Mouse (Mus musculus) 3T3-L1 (cell line): ENCODE measurements around the gene Kit.

Experiments used
- DNase-seq: peaks from one replicate; pipeline ENCODE4 v3.0.0-alpha.2; 2015; ENCODE audit warnings: low read depth, low spot score

Gene Kit

DNA sequence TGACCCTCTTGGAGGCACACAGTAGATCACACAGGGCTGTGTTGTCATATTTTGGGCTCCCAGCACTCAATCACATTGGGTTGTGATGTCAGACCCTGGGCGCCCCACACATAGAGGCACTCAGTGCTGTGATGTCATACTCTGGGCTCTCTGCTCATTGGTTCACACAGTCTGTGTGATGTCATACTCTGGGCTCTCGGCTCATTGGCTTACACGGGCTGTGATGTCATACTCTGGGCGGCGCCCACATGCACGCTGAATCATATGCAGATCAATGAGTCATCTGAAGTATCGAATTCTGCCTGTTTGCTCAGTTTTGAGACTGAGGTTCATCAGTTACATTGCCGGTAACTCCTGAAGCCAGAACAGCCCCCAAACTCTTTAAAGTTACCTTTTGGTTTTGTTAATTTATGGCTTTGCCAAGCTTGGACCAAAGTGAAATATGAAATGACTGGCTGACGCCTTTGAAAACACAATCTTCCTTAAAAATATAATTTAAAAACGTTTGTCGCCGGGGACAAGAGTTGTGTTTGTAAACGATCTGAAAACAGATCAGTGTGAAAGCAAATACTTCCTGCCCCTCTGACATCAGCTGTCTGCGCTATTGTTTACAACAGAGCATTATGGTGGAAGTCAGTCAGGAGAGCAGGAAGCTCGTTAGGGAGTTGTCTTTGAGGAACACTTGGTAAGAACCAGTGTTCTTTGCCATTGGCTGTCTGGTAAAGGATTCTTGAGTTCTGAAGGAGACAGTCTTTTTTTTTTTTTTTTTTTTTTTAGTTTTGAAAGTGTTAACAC, 15.0 kb downstream of the Kit start:
- peak; percentile 8 for DNase-seq

- no peak for DNase-seq
Observed at GRCm38 (mm10) chr5:75590961-75591360, 16.2 kb downstream of the Kit start.

DNA sequence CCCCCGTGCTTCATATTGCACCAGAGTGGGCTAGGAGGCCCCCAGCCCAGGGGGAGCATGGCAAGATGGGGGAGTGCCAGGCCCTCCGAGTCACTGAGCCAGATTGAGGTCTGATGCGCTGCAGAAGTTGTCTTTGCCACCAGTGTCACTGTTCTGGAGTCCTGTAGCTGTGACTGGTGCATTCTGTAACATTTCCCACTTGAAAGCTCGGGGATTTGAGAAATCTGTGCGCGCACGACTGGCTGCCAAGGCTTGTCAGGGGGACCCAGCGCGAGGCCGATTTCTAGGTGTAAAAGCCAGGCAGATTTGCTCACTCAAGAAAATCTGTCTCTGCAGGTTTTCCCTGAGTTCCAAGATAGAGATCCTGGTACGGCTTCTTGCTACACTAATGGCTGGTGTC, 16.9 kb downstream of the Kit start:
- no peak for DNase-seq

DNA sequence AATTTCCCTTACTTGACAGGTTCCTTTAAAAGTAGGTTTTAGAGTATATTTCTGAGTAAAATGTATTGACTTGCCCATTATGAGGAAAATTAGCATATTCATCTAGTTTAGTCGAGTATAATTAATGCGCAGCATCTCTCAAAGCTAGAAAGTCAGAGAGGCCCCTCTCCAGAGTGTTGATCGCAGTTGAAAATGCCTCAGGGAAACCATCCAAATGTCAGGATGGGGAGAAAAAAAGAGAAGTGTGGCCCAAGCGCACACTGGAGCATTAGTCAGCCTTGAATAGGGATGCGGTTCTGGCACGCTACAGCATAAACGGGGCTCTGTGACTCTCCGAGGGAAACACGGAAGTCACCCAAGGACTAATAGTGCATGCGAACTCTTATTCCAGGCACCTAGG, 20.6 kb downstream of the Kit start:
- DNase-seq, result no peak

- no peak for DNase-seq
Observed at GRCm38 (mm10) chr5:75596211-75596610, 21.5 kb downstream of the Kit start.

DNA sequence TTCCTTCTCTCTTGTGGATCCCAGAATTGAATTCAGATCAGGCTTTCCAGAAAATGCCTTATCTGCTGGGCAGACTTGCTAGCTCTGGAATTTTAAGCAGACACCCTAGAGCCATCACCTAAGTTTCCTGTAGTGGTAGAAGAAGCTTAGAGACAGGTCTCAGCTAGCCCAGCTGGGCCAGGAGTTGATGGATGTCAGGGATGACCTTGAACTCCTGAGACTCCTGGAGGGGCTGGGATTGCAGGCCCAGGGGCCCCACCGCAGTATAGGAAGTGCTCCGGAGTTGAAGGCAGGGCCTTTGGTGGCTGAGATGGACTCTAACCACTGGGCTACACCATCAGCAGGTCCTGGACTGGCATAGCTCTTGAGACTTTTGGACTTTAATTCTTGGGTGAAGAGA, 22.6 kb downstream of the Kit start:
- no peak for DNase-seq

DNA sequence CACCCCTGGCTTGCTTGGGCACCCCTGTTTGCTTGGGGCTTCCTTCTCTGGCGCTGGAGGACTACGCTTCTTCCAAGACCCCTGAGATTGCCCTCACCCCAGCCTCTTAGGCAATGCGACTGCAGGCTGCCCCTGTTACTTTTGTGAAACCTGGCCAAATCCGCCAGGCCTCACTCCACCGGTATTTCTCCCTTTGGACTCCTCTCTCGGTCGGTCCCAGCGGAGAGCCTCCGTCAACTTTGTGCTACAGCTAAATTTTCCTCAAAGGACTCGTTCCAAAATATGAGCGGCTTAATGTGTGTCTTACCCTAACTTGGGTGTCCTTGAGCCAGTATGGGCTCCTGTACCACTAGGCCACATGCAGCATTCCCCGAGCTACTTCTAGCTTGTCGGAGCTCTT, 23.8 kb downstream of the Kit start:
- no peak for DNase-seq

DNA sequence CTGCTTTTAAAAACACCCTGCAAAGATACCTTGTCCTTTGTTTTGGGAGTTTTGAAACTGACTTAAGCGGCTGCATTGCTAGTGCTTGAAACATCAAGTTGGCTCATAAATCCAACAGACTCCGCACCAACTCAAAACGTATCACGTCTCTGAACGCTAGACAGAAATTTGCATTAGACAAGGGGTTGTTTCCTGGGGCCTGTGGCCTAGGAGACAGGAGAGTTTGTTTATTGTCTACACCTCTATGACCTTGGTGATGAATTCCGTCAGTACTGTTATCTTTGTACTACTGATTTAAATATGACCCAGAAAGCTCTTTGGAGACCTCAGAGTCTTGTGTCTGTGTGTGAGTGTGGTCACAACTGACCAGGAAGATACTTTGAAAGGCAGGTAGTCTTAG, 25.3 kb downstream of the Kit start:
- DNase-seq, result no peak

DNA sequence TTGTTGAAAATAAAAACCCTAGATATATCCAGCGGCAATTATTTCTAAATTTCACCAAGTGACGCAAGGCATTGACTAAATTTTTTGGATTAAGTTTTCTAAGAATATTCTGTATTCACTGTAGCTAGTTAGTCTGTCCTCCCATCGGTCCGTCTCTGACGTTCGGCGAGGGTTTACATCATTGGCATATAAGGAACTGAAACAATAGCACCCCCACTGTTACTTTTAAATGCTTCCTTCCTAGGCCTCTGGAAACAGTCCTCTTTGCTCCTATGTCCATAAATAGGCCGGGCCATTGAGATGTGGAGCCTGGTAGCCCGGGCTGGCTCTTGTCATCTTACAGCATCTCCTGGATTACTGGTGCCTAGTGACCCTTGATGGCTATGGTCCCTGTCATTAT, 29.5 kb downstream of the Kit start:
- no peak for DNase-seq

GRCm38 (mm10) chr5:75606898-75607297, 32.2 kb downstream of the Kit start:
- no peak for DNase-seq

DNA sequence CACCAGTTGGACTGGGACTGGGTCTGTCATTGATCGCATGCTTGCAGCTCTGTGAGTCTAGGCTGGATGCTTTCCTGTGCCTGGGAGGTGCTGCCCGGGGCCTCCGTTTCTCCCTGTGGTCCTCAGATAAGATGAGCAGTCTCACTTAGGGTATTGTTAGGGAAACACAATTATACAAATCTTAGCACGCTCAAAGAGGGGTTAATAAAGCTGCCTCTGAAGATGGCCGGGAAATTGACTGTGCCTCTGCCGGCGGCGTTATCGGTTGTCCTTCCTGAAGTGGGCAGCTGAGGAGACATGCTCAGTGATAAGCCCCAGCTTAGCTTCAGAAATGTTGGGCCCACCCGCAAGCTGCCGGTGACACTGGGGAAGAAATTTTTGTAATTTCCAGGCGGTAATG, 33.3 kb downstream of the Kit start:
- DNase-seq, result no peak

- DNase-seq, result no peak
Observed at GRCm38 (mm10) chr5:75612380-75612779, 37.7 kb downstream of the Kit start.

DNA sequence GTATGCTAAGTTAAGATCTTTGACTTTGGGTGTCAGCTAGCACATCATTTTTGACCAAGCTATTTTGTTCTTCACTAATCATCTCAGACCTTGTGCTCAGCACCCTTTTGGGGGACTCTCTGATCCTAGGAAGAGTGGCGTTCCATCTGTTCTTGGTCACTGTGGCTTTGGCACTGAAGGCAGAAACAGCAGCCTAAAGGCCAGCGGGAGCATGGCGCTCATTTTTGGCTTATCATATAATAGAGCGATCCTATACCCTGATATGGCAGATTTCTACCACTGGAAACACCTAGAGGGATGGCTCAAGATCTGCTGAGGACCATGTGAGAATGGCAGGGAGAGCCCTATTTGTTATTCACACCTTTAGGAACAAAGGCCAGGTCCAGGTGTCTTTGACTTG, 38.2 kb downstream of the Kit start:
- no peak for DNase-seq

DNA sequence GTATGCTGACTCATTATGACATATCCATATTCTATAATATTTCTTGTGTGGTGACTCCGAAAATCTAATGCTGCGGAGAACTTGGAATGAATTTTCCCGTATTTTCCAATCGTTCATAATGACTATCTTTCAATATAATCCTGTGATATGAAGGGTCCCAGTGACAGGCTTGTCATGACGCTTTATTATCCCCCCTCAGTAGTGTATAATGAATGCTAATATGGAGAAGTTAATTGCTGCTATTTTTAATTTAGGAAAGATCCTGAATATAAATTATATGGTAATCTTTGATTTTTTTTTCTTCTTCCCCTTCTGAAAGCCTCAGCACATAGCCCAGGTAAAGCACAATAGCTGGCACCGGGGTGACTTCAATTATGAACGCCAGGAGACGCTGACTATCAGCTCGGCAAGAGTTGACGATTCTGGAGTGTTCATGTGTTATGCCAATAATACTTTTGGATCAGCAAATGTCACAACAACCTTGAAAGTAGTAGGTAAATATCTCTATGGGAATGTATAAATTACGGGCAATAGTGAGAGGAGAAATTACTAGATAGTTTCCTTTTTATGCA, 40.4 kb downstream of the Kit start:
- no peak for DNase-seq

DNA sequence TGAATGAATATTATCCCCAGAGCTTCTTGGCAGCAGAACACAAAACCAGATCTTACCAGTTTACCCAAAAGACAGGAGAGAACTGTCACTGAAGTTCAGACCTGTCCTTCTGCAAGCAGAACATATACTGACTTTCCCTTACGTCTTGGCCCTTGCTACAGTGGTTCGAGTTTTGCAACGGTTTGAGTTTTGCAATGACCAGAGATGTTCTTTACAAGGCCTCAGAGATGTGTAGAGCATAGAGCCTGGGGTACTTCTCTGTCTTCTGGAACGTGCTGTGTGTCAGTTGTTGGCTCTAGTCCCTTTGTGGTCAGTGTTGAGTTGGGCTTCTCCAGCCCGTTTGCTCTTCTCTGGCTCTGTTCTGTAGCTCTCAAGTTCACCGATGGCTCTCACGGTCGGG, 40.9 kb downstream of the Kit start:
- DNase-seq, result no peak

- DNase-seq, result no peak
Observed at GRCm38 (mm10) chr5:75622401-75622800, 47.7 kb downstream of the Kit start.

GRCm38 (mm10) chr5:75623007-75623406, 48.3 kb downstream of the Kit start:
- DNase-seq, result no peak

DNA sequence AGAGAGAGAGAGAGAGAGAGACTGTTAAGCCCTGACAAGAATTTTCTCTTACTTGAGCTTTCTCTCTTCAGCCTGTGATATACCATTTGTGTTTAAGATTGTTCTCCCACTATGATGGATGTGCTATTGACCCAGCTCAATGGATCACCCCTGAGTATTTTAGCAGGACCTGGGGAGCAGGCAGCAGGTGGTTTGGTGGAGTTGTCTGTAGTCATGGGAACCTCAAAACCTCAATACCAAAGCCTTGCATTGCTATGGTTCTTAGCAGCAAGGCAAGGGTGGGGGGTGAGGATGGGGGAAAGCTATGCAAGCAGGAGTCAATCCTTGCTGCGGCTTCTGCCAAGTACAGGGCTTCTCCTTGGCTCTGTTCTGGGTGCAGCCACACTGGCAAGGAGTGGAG, 48.8 kb downstream of the Kit start:
- no peak for DNase-seq

- DNase-seq, result no peak
Observed at GRCm38 (mm10) chr5:75623993-75624706, 49.4 kb downstream of the Kit start.

GRCm38 (mm10) chr5:75625059-75625458, 50.3 kb downstream of the Kit start:
- DNase-seq, result no peak

DNA sequence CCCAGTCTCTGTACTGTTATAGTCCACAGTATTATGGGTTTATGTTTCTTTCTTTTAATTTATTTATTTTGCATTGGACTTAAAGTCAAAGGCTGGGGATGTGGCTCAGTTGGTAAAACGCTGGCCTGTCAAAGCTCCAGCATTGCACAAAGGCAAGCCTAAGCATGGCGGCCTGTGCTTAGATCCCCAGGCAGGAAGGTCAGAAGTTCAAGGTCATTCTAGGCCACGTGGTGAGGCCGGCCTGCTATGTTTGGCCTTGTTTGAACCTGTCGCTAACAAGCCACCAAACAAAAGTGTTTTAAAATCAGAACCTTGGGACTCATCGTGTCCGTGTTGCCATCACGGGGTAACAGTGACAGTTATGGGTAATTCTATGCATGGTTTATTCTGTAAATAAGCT, 51.6 kb downstream of the Kit start:
- no peak for DNase-seq

- DNase-seq, result no peak
Observed at GRCm38 (mm10) chr5:75626703-75627102, 52.0 kb downstream of the Kit start.

GRCm38 (mm10) chr5:75632257-75632656, 57.5 kb downstream of the Kit start:
- DNase-seq, result no peak
